Mouse (Mus musculus): ENCODE measurements at regions not wholly inside any gene's neighbourhood (a gene's known extent, or its start where the extent isn't known, plus 50 kb on each side); places are given as distances from the start of the nearest gene placed in this dataset.

- Histone ChIP-seq H3K36me3 (ENCODE audit: control insufficient read depth, insufficient read depth, low read length) (no peaks in the 10 kb centered on the region), H3K4me1 (ENCODE audit: control insufficient read depth, insufficient read depth, low read length) (no peaks in the 10 kb centered on the region), H3K4me3 (ENCODE audit: low read depth, low read length) (no peak overlapping the region), H3K4me2 (ENCODE audit: low read length) (no peak overlapping the region), H3K27ac (ENCODE audit: low read depth, low read length) (no peak overlapping the region), H3K27me3 (replicated peaks; ENCODE audit: control insufficient read depth, insufficient read depth, low read length) (no peaks in the 10 kb centered on the region), H3K9me3 (replicated peaks; ENCODE audit: control insufficient read depth, low read length) (no peaks in the 10 kb centered on the region), H3K9ac (ENCODE audit: low read length) (no peak overlapping the region)
- 83% methylated on average over 6 of the region's 6 CpGs for WGBS
- DNase-seq (ENCODE audit: low spot score) (no peak), ATAC-seq (no peak)
Observed at GRCm38 (mm10) chr1:91714266-91714665, 87.0 kb upstream of the Twist2 start.

- no peak overlapping the region for H3K9ac ChIP-seq (ENCODE audit: low read length)
- DNase-seq (ENCODE audit: low spot score) (no peak), ATAC-seq (no peak)
- H3K36me3 ChIP-seq (ENCODE audit: control insufficient read depth, insufficient read depth, low read length), result no peaks in the 10 kb centered on the region
- H3K27ac ChIP-seq (ENCODE audit: low read depth, low read length), result no peak overlapping the region
- WGBS, result 78% methylated on average over 7 of the region's 7 CpGs
- no peaks in the 10 kb centered on the region for H3K27me3 ChIP-seq (replicated peaks; ENCODE audit: control insufficient read depth, insufficient read depth, low read length)
- no peaks in the 10 kb centered on the region for H3K4me1 ChIP-seq (ENCODE audit: control insufficient read depth, insufficient read depth, low read length)
- no peak overlapping the region for H3K4me3 ChIP-seq (ENCODE audit: low read depth, low read length)
- no peak overlapping the region for H3K4me2 ChIP-seq (ENCODE audit: low read length)
- no peaks in the 10 kb centered on the region for H3K9me3 ChIP-seq (replicated peaks; ENCODE audit: control insufficient read depth, low read length)
Observed at GRCm38 (mm10) chr1:91715341-91715740, 85.9 kb upstream of the Twist2 start.

GRCm38 (mm10) chr1:91715791-91716190 is 85.5 kb upstream of the Twist2 start:
- H3K4me1 ChIP-seq (ENCODE audit: control insufficient read depth, insufficient read depth, low read length), result no peaks in the 10 kb centered on the region
- H3K27me3 ChIP-seq (replicated peaks; ENCODE audit: control insufficient read depth, insufficient read depth, low read length), result no peaks in the 10 kb centered on the region
- H3K9me3 ChIP-seq (replicated peaks; ENCODE audit: control insufficient read depth, low read length), result no peaks in the 10 kb centered on the region
- DNase-seq (ENCODE audit: low spot score) (no peak), ATAC-seq (no peak)
- no peak overlapping the region for H3K4me3 ChIP-seq (ENCODE audit: low read depth, low read length)
- no peak overlapping the region for H3K27ac ChIP-seq (ENCODE audit: low read depth, low read length)
- no peaks in the 10 kb centered on the region for H3K36me3 ChIP-seq (ENCODE audit: control insufficient read depth, insufficient read depth, low read length)
- no peak overlapping the region for H3K4me2 ChIP-seq (ENCODE audit: low read length)
- no peak overlapping the region for H3K9ac ChIP-seq (ENCODE audit: low read length)
- WGBS, result 98% methylated on average over 2 of the region's 2 CpGs

GRCm38 (mm10) chr1:91716836-91717235 is 84.4 kb upstream of the Twist2 start:
- H3K36me3 ChIP-seq (ENCODE audit: control insufficient read depth, insufficient read depth, low read length), result no peaks in the 10 kb centered on the region
- H3K27me3 ChIP-seq (replicated peaks; ENCODE audit: control insufficient read depth, insufficient read depth, low read length), result no peaks in the 10 kb centered on the region
- no peak overlapping the region for H3K27ac ChIP-seq (ENCODE audit: low read depth, low read length)
- WGBS, result 96% methylated on average over 2 of the region's 2 CpGs
- ATAC-seq, result no peak
- H3K4me3 ChIP-seq (ENCODE audit: low read depth, low read length), result no peak overlapping the region
- no peak for DNase-seq (ENCODE audit: low spot score)
- no peak overlapping the region for H3K4me2 ChIP-seq (ENCODE audit: low read length)
- no peaks in the 10 kb centered on the region for H3K9me3 ChIP-seq (replicated peaks; ENCODE audit: control insufficient read depth, low read length)
- no peak overlapping the region for H3K9ac ChIP-seq (ENCODE audit: low read length)
- no peaks in the 10 kb centered on the region for H3K4me1 ChIP-seq (ENCODE audit: control insufficient read depth, insufficient read depth, low read length)

GRCm38 (mm10) chr1:91717961-91718360 is 83.3 kb upstream of the Twist2 start:
- Histone ChIP-seq H3K9ac (ENCODE audit: low read length) (no peak overlapping the region), H3K4me1 (ENCODE audit: control insufficient read depth, insufficient read depth, low read length) (no peaks in the 10 kb centered on the region), H3K27me3 (replicated peaks; ENCODE audit: control insufficient read depth, insufficient read depth, low read length) (no peaks in the 10 kb centered on the region), H3K4me2 (ENCODE audit: low read length) (no peak overlapping the region), H3K9me3 (replicated peaks; ENCODE audit: control insufficient read depth, low read length) (no peaks in the 10 kb centered on the region), H3K36me3 (ENCODE audit: control insufficient read depth, insufficient read depth, low read length) (no peaks in the 10 kb centered on the region), H3K4me3 (ENCODE audit: low read depth, low read length) (no peak overlapping the region), H3K27ac (ENCODE audit: low read depth, low read length) (no peak overlapping the region)
- WGBS, result 84% methylated on average over 8 of the region's 8 CpGs
- no peak for ATAC-seq
- no peak for DNase-seq (ENCODE audit: low spot score)

GRCm38 (mm10) chr1:91729246-91729645 is 72.0 kb upstream of the Twist2 start:
- Histone ChIP-seq H3K9me3 (replicated peaks; ENCODE audit: control insufficient read depth, low read length) (no peaks in the 10 kb centered on the region), H3K4me2 (ENCODE audit: low read length) (no peak overlapping the region), H3K4me3 (ENCODE audit: low read depth, low read length) (no peak overlapping the region), H3K27me3 (replicated peaks; ENCODE audit: control insufficient read depth, insufficient read depth, low read length) (no peaks in the 10 kb centered on the region), H3K36me3 (ENCODE audit: control insufficient read depth, insufficient read depth, low read length) (no peaks in the 10 kb centered on the region), H3K4me1 (ENCODE audit: control insufficient read depth, insufficient read depth, low read length) (peaks cover 13% of the 10 kb centered on the region), H3K27ac (ENCODE audit: low read depth, low read length) (no peak overlapping the region), H3K9ac (ENCODE audit: low read length) (no peak overlapping the region)
- ATAC-seq (no peak), DNase-seq (ENCODE audit: low spot score) (no peak)
- WGBS, result 66% methylated on average over 11 of the region's 11 CpGs

GRCm38 (mm10) chr1:91730281-91730680 is 71.0 kb upstream of the Twist2 start:
- peaks cover 13% of the 10 kb centered on the region for H3K4me1 ChIP-seq (ENCODE audit: control insufficient read depth, insufficient read depth, low read length)
- H3K4me2 ChIP-seq (ENCODE audit: low read length), result no peak overlapping the region
- no peak overlapping the region for H3K9ac ChIP-seq (ENCODE audit: low read length)
- H3K4me3 ChIP-seq (ENCODE audit: low read depth, low read length), result no peak overlapping the region
- H3K27me3 ChIP-seq (replicated peaks; ENCODE audit: control insufficient read depth, insufficient read depth, low read length), result no peaks in the 10 kb centered on the region
- DNase-seq (ENCODE audit: low spot score) (no peak), ATAC-seq (no peak)
- H3K36me3 ChIP-seq (ENCODE audit: control insufficient read depth, insufficient read depth, low read length), result no peaks in the 10 kb centered on the region
- no peaks in the 10 kb centered on the region for H3K9me3 ChIP-seq (replicated peaks; ENCODE audit: control insufficient read depth, low read length)
- WGBS, result 79% methylated on average over 2 of the region's 2 CpGs
- H3K27ac ChIP-seq (ENCODE audit: low read depth, low read length), result no peak overlapping the region

- Histone ChIP-seq H3K9me3 (replicated peaks; ENCODE audit: control insufficient read depth, low read length) (no peaks in the 10 kb centered on the region), H3K27ac (ENCODE audit: low read depth, low read length) (no peak overlapping the region), H3K27me3 (replicated peaks; ENCODE audit: control insufficient read depth, insufficient read depth, low read length) (no peaks in the 10 kb centered on the region), H3K9ac (ENCODE audit: low read length) (no peak overlapping the region), H3K4me2 (ENCODE audit: low read length) (no peak overlapping the region), H3K4me1 (ENCODE audit: control insufficient read depth, insufficient read depth, low read length) (peaks cover 13% of the 10 kb centered on the region), H3K36me3 (ENCODE audit: control insufficient read depth, insufficient read depth, low read length) (no peaks in the 10 kb centered on the region), H3K4me3 (ENCODE audit: low read depth, low read length) (no peak overlapping the region)
- no peak for ATAC-seq
- no peak for DNase-seq (ENCODE audit: low spot score)
- 67% methylated on average over 13 of the region's 13 CpGs for WGBS
Observed at GRCm38 (mm10) chr1:91731703-91732102, 69.6 kb upstream of the Twist2 start.

- H3K4me2 ChIP-seq (ENCODE audit: low read length), result peak overlapping the region; percentile 36
- peaks cover 13% of the 10 kb centered on the region for H3K4me1 ChIP-seq (ENCODE audit: control insufficient read depth, insufficient read depth, low read length)
- peak; percentile 84 for ATAC-seq
- H3K9ac ChIP-seq (ENCODE audit: low read length), result no peak overlapping the region
- no peaks in the 10 kb centered on the region for H3K9me3 ChIP-seq (replicated peaks; ENCODE audit: control insufficient read depth, low read length)
- no peaks in the 10 kb centered on the region for H3K36me3 ChIP-seq (ENCODE audit: control insufficient read depth, insufficient read depth, low read length)
- WGBS, result 10% methylated on average over 12 of the region's 12 CpGs
- DNase-seq (ENCODE audit: low spot score), result peak; percentile 85
- no peak overlapping the region for H3K27ac ChIP-seq (ENCODE audit: low read depth, low read length)
- no peak overlapping the region for H3K4me3 ChIP-seq (ENCODE audit: low read depth, low read length)
- no peaks in the 10 kb centered on the region for H3K27me3 ChIP-seq (replicated peaks; ENCODE audit: control insufficient read depth, insufficient read depth, low read length)
Observed at GRCm38 (mm10) chr1:91732461-91732861, 68.8 kb upstream of the Twist2 start.

Data from forebrain, embryonic 14.5 days (tissue).